Mouse (Mus musculus) Muller cell, postnatal 12 days (primary cell): ENCODE measurements around the gene Prkg1.

Experiments used
- DNase-seq: peaks from one replicate; pipeline ENCODE4 v3.0.0-alpha.2; 2015; ENCODE audit errors: inconsistent ontology term

Gene Prkg1

GRCm38 (mm10) chr19:30890377-30890776 lies 874.5 kb downstream of the Prkg1 start:
- peak; percentile 18 for DNase-seq

GRCm38 (mm10) chr19:30889851-30890250 lies 875.0 kb downstream of the Prkg1 start:
- DNase-seq, result no peak

- no peak for DNase-seq
Observed at GRCm38 (mm10) chr19:30861441-30861840, 903.4 kb downstream of the Prkg1 start.

GRCm38 (mm10) chr19:30851023-30851422 lies 913.8 kb downstream of the Prkg1 start:
- DNase-seq, result no peak

- DNase-seq, result no peak
Observed at GRCm38 (mm10) chr19:30844916-30845315, 919.9 kb downstream of the Prkg1 start.

GRCm38 (mm10) chr19:30843637-30844036 lies 921.2 kb downstream of the Prkg1 start:
- no peak for DNase-seq

GRCm38 (mm10) chr19:30843052-30843564 lies 921.7 kb downstream of the Prkg1 start:
- DNase-seq, result peak; percentile 78

- DNase-seq, result no peak
Observed at GRCm38 (mm10) chr19:30842640-30843039, 922.2 kb downstream of the Prkg1 start.

- no peak for DNase-seq
Observed at GRCm38 (mm10) chr19:30833045-30833651, 931.7 kb downstream of the Prkg1 start.

GRCm38 (mm10) chr19:30829231-30829775 lies 935.5 kb downstream of the Prkg1 start:
- no peak for DNase-seq

- no peak for DNase-seq
Observed at GRCm38 (mm10) chr19:30827820-30828219, 937.0 kb downstream of the Prkg1 start.

- DNase-seq, result no peak
Observed at GRCm38 (mm10) chr19:30826106-30826505, 938.7 kb downstream of the Prkg1 start.

GRCm38 (mm10) chr19:30815661-30816060 lies 949.2 kb downstream of the Prkg1 start:
- no peak for DNase-seq

GRCm38 (mm10) chr19:30806265-30806664 lies 958.6 kb downstream of the Prkg1 start:
- DNase-seq, result no peak

GRCm38 (mm10) chr19:30780803-30781202 lies 984.0 kb downstream of the Prkg1 start:
- no peak for DNase-seq

- DNase-seq, result peak; percentile 82
Observed at GRCm38 (mm10) chr19:30768316-30768715, 996.5 kb downstream of the Prkg1 start.

GRCm38 (mm10) chr19:30744426-30744825 lies 1020.4 kb downstream of the Prkg1 start:
- DNase-seq, result no peak

- no peak for DNase-seq
Observed at GRCm38 (mm10) chr19:30699130-30699529, 1065.7 kb downstream of the Prkg1 start.

GRCm38 (mm10) chr19:30691258-30691657 lies 1073.6 kb downstream of the Prkg1 start:
- DNase-seq, result no peak

- DNase-seq, result peak; percentile 88
Observed at GRCm38 (mm10) chr19:30690691-30691090, 1074.1 kb downstream of the Prkg1 start.

GRCm38 (mm10) chr19:30687942-30688341 lies 1076.9 kb downstream of the Prkg1 start:
- no peak for DNase-seq

GRCm38 (mm10) chr19:30676308-30676707 lies 1088.5 kb downstream of the Prkg1 start:
- DNase-seq, result peak; percentile 82

GRCm38 (mm10) chr19:30664269-30664668 lies 1100.6 kb downstream of the Prkg1 start:
- peak; percentile 43 for DNase-seq
